Mouse (Mus musculus): Measurements from ENCODE around the gene G530012D18Rik. TPM values are rescaled to one million over a fixed set of nuclear protein-coding genes. Genes with fewer than 3 reads are reported as not detected.

Gene G530012D18Rik
- polyA plus RNA-seq, 1 experiment from 2014 or later: not detected

Other genes with a start within 250 kb of the G530012D18Rik start
- gene Sp110, start 23.1 kb downstream of the G530012D18Rik start, polyA plus RNA-seq (2015; fragmentation: Nextera tagmentation; extraction: Ambion mirVana): 0.36 and 0.43 TPM in 2 replicates
- gene Sp140, start 24.7 kb downstream of the G530012D18Rik start, polyA plus RNA-seq (2015; fragmentation: Nextera tagmentation; extraction: Ambion mirVana): 0.23 and 0.38 TPM in 2 replicates
- gene Sp100, start 74.3 kb downstream of the G530012D18Rik start, polyA plus RNA-seq (2015; fragmentation: Nextera tagmentation; extraction: Ambion mirVana): 0.37 and 0.46 TPM in 2 replicates
- gene A630001G21Rik, start 203.0 kb downstream of the G530012D18Rik start, polyA plus RNA-seq (2015; fragmentation: Nextera tagmentation; extraction: Ambion mirVana): 0.29 and 0.41 TPM in 2 replicates
- gene Cab39, start 217.8 kb downstream of the G530012D18Rik start, polyA plus RNA-seq (2015; fragmentation: Nextera tagmentation; extraction: Ambion mirVana): 49.2 and 53.2 TPM in 2 replicates